Mouse (Mus musculus) neural tube, embryonic 15.5 days (tissue): Measurements from ENCODE around the gene Arhgef19. TPM values are rescaled to one million over a fixed set of nuclear protein-coding genes. Genes with fewer than 3 reads are reported as not detected.

ENCODE experiments used
- ATAC-seq: fragments of 200-750 bp; cut with Nextera tagmentation; 2 replicates; pipeline ENCODE4 v1.8.0; 2017; ENCODE audit warnings: mild to moderate bottlenecking, moderate TSS enrichment, moderate library complexity; ENCODE audit not compliant: low FRiP score
- H3K27ac ChIP-seq: fragments of 300-500 bp; sonication (generic); replicated peaks from 2 replicates; pipeline ENCODE4 v1.5.1; 2015; ENCODE audit warnings: mild to moderate bottlenecking, inconsistent platforms
- H3K27me3 ChIP-seq: fragments of 300-500 bp; sonication (generic); replicated peaks from 2 replicates; pipeline ENCODE4 v1.6.1; 2015; ENCODE audit warnings: inconsistent platforms
- H3K36me3 ChIP-seq: fragments of 300-500 bp; sonication (generic); 2 replicates; pipeline ENCODE4 v1.6.1; 2015; ENCODE audit warnings: inconsistent platforms
- H3K4me1 ChIP-seq: fragments of 300-500 bp; sonication (generic); 2 replicates; pipeline ENCODE4 v1.6.1; 2015; ENCODE audit warnings: inconsistent platforms
- H3K4me2 ChIP-seq: fragments of 300-500 bp; sonication (generic); 2 replicates; pipeline ENCODE4 v1.6.1; 2015; ENCODE audit warnings: inconsistent platforms, mild to moderate bottlenecking, moderate library complexity
- H3K4me3 ChIP-seq: fragments of 300-500 bp; sonication (generic); replicated peaks from 2 replicates; pipeline ENCODE4 v1.5.1; 2015; ENCODE audit warnings: mild to moderate bottlenecking, inconsistent platforms
- H3K9ac ChIP-seq: fragments of 300-500 bp; sonication (generic); replicated peaks from 2 replicates; pipeline ENCODE4 v1.6.1; 2015; ENCODE audit warnings: mild to moderate bottlenecking, inconsistent platforms
- H3K9me3 ChIP-seq: fragments of 300-500 bp; sonication (generic); replicated peaks from 2 replicates; pipeline ENCODE4 v1.6.1; 2016; ENCODE audit warnings: inconsistent platforms
- WGBS: fragments of 180-500 bp; shearing (Covaris S2); methylation state at CpG from one replicate; pipeline ENCODE4 v1.1.7; 2015; ENCODE audit warnings: mixed read lengths; 5-methylcytosine and 5-hydroxymethylcytosine counted together
- polyA plus RNA-seq: library from polyadenylated mRNA; unstranded; fragments of >200 nt; fragmentation: Nextera tagmentation; extraction: Ambion mirVana; gene quantifications from 2 replicates; pipeline ENCODE4 v1.2.1, GENCODE M21; 2015

The Arhgef19 gene
- polyA plus RNA-seq, 1 experiment from 2014 or later, result 1.3 TPM

GRCm38 (mm10) chr4:141279783-141280182, 40.5 kb downstream of the Arhgef19 start:
- Histone ChIP-seq H3K27me3 (0 out of 2 replicates have a peak, but pooled peaks cover 3% of the 10 kb centered on the region), H3K4me1 (peaks cover 25% of the 10 kb centered on the region), H3K9me3 (no peaks in the 10 kb centered on the region), H3K36me3 (no peaks in the 10 kb centered on the region), H3K4me3 (no peak overlapping the region), H3K4me2 (no peak overlapping the region), H3K27ac (no peak overlapping the region), H3K9ac (no peak overlapping the region)
- WGBS, result 90% methylated on average over 6 of the region's 6 CpGs
- no peak for ATAC-seq

GRCm38 (mm10) chr4:141280471-141280870, 41.2 kb downstream of the Arhgef19 start:
- Histone ChIP-seq H3K9ac (no peak overlapping the region), H3K9me3 (no peaks in the 10 kb centered on the region), H3K36me3 (no peaks in the 10 kb centered on the region), H3K4me2 (no peak overlapping the region), H3K27me3 (0 out of 2 replicates have a peak, but pooled peaks cover 3% of the 10 kb centered on the region), H3K4me1 (peaks cover 24% of the 10 kb centered on the region), H3K4me3 (no peak overlapping the region), H3K27ac (no peak overlapping the region)
- 100% methylated on average over 1 of the region's 1 CpGs for WGBS
- ATAC-seq, result no peak

GRCm38 (mm10) chr4:141281153-141281552, 41.9 kb downstream of the Arhgef19 start:
- H3K4me1 ChIP-seq, result peaks cover 24% of the 10 kb centered on the region
- no peak overlapping the region for H3K4me3 ChIP-seq
- H3K9me3 ChIP-seq, result no peaks in the 10 kb centered on the region
- H3K27me3 ChIP-seq, result 0 out of 2 replicates have a peak, but pooled peaks cover 6% of the 10 kb centered on the region
- ATAC-seq, result no peak
- no peaks in the 10 kb centered on the region for H3K36me3 ChIP-seq
- WGBS, result 38% methylated on average over 6 of the region's 6 CpGs
- H3K4me2 ChIP-seq, result no peak overlapping the region
- H3K27ac ChIP-seq, result no peak overlapping the region
- H3K9ac ChIP-seq, result no peak overlapping the region

GRCm38 (mm10) chr4:141281578-141281977, 42.3 kb downstream of the Arhgef19 start:
- H3K4me3 ChIP-seq, result no peak overlapping the region
- H3K27me3 ChIP-seq, result 0 out of 2 replicates have a peak, but pooled peaks cover 6% of the 10 kb centered on the region
- H3K9ac ChIP-seq, result no peak overlapping the region
- no peak overlapping the region for H3K4me2 ChIP-seq
- H3K4me1 ChIP-seq, result peaks cover 24% of the 10 kb centered on the region
- no peak overlapping the region for H3K27ac ChIP-seq
- H3K36me3 ChIP-seq, result no peaks in the 10 kb centered on the region
- no peaks in the 10 kb centered on the region for H3K9me3 ChIP-seq
- no peak for ATAC-seq
- WGBS, result 63% methylated on average over 1 of the region's 1 CpGs

- Histone ChIP-seq H3K4me2 (no peak overlapping the region), H3K9me3 (no peaks in the 10 kb centered on the region), H3K9ac (no peak overlapping the region), H3K4me1 (peaks cover 28% of the 10 kb centered on the region), H3K27ac (no peak overlapping the region), H3K27me3 (peaks cover 10% of the 10 kb centered on the region), H3K4me3 (no peak overlapping the region), H3K36me3 (no peaks in the 10 kb centered on the region)
- ATAC-seq, result no peak
- WGBS, result 68% methylated on average over 3 of the region's 3 CpGs
Observed at GRCm38 (mm10) chr4:141282087-141282486, 42.8 kb downstream of the Arhgef19 start.

- no peak for ATAC-seq
- peaks cover 28% of the 10 kb centered on the region for H3K4me1 ChIP-seq
- H3K9ac ChIP-seq, result no peak overlapping the region
- no peak overlapping the region for H3K4me2 ChIP-seq
- no peaks in the 10 kb centered on the region for H3K36me3 ChIP-seq
- WGBS, result 44% methylated on average over 5 of the region's 5 CpGs
- H3K4me3 ChIP-seq, result no peak overlapping the region
- no peaks in the 10 kb centered on the region for H3K9me3 ChIP-seq
- no peak overlapping the region for H3K27ac ChIP-seq
- peaks cover 15% of the 10 kb centered on the region for H3K27me3 ChIP-seq
Observed at GRCm38 (mm10) chr4:141282623-141283022, 43.3 kb downstream of the Arhgef19 start.

GRCm38 (mm10) chr4:141283176-141283878, 44.0 kb downstream of the Arhgef19 start:
- Histone ChIP-seq H3K4me1 (peaks cover 28% of the 10 kb centered on the region), H3K27me3 (peaks cover 22% of the 10 kb centered on the region), H3K9ac (no peak overlapping the region), H3K27ac (no peak overlapping the region), H3K9me3 (no peaks in the 10 kb centered on the region), H3K4me2 (no peak overlapping the region), H3K4me3 (no peak overlapping the region), H3K36me3 (no peaks in the 10 kb centered on the region)
- ATAC-seq, result no peak
- WGBS, result 63% methylated on average over 12 of the region's 12 CpGs

- peaks cover 23% of the 10 kb centered on the region for H3K27me3 ChIP-seq
- H3K36me3 ChIP-seq, result no peaks in the 10 kb centered on the region
- no peak overlapping the region for H3K9ac ChIP-seq
- H3K4me1 ChIP-seq, result peaks cover 29% of the 10 kb centered on the region
- 0 out of 2 replicates have a peak, but pooled peaks have one; percentile 37 for ATAC-seq
- no peak overlapping the region for H3K4me3 ChIP-seq
- no peak overlapping the region for H3K27ac ChIP-seq
- H3K4me2 ChIP-seq, result no peak overlapping the region
- WGBS, result 11% methylated on average over 8 of the region's 8 CpGs
- H3K9me3 ChIP-seq, result no peaks in the 10 kb centered on the region
Observed at GRCm38 (mm10) chr4:141283879-141284411, 44.6 kb downstream of the Arhgef19 start.

GRCm38 (mm10) chr4:141284486-141284885, 45.2 kb downstream of the Arhgef19 start:
- H3K36me3 ChIP-seq, result no peaks in the 10 kb centered on the region
- H3K4me1 ChIP-seq, result peaks cover 24% of the 10 kb centered on the region
- no peak overlapping the region for H3K27ac ChIP-seq
- WGBS, result 71% methylated on average over 3 of the region's 3 CpGs
- no peak overlapping the region for H3K4me2 ChIP-seq
- no peaks in the 10 kb centered on the region for H3K9me3 ChIP-seq
- no peak overlapping the region for H3K9ac ChIP-seq
- ATAC-seq, result no peak
- H3K4me3 ChIP-seq, result no peak overlapping the region
- H3K27me3 ChIP-seq, result peaks cover 26% of the 10 kb centered on the region

GRCm38 (mm10) chr4:141285128-141285527, 45.8 kb downstream of the Arhgef19 start:
- no peak overlapping the region for H3K9ac ChIP-seq
- H3K27me3 ChIP-seq, result peaks cover 30% of the 10 kb centered on the region
- no peaks in the 10 kb centered on the region for H3K9me3 ChIP-seq
- WGBS, result 17% methylated on average over 8 of the region's 8 CpGs
- no peak overlapping the region for H3K4me3 ChIP-seq
- H3K4me1 ChIP-seq, result peaks cover 24% of the 10 kb centered on the region
- ATAC-seq, result no peak
- H3K4me2 ChIP-seq, result no peak overlapping the region
- no peak overlapping the region for H3K27ac ChIP-seq
- H3K36me3 ChIP-seq, result no peaks in the 10 kb centered on the region

- H3K4me1 ChIP-seq, result peaks cover 35% of the 10 kb centered on the region
- no peak for ATAC-seq
- no peaks in the 10 kb centered on the region for H3K36me3 ChIP-seq
- 0 out of 2 replicates have a peak overlapping the region, but pooled peaks have one; percentile 15 for H3K4me2 ChIP-seq
- 15% methylated on average over 20 of the region's 20 CpGs for WGBS
- H3K27me3 ChIP-seq, result peaks cover 35% of the 10 kb centered on the region
- no peaks in the 10 kb centered on the region for H3K9me3 ChIP-seq
- no peak overlapping the region for H3K4me3 ChIP-seq
- no peak overlapping the region for H3K9ac ChIP-seq
- no peak overlapping the region for H3K27ac ChIP-seq
Observed at GRCm38 (mm10) chr4:141286860-141287517, 47.7 kb downstream of the Arhgef19 start.
